Mouse (Mus musculus): ENCODE data around the gene Pabpn1l. TPM values are rescaled to one million over a fixed set of nuclear protein-coding genes. Genes with fewer than 3 reads are reported as not detected.

The Pabpn1l gene
- polyA plus RNA-seq, 1 experiment = not detected

DNA sequence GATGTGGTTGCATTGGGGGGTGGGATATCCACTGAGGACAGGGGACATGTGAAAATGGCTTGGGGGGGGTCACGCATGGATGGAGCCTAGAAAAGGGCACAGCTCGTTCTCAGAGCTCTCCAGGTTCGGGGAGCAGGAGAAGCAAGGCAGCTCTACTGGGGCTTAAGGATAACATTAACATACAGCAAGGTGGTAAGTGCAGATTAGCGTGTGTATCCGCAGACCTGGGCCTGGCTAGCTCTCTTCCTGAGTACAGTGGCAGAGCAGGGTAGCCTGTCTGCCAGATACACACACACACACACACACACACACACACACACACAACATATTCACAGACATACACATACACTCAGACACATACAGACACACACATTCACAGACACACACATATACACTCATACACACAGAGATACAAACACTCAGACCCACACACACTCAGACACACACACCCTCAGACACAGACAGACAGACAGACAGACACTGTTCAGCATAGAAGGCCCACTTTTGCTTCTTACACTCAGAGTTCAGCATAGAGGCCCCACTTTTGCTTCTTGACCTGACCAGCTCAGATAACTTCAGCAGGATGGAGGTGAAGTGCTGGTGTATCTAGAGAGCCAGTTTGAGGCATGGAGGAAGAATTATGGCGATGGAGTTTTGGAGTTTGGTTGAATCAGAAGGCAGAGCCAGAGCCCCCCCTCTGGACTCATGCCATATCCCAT is 3.7 kb downstream of the Pabpn1l start:
- no peak for DNase-seq (ENCODE audit: low read depth)

DNA sequence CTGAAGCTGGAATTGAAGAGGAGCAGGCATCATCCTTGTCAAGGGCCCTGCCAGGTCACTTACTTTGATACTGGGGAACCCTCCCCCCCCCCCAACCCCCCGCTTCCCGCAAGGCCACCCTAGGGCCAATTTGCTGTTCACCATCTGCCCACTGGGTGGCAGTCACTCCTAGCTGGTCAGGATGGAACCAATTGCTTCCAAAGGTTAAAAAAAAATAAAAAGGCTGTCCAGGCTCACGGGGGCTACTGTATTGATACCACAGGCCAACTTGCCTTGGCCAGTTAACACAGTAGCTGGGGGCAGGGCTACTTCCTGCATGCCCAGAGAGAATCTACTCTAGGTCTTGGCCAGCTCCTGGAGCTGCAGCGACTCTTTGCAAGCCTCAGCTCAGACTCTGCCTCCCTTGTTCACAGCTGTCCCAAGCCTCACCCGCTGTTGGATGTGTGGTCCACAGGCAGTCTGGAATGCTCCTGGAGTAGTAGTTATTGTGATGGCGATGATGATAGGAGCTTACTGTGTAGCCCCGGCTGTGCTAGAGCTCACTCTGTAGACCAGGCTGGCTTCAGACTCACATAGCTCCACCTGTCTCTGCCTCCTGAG is 4.5 kb downstream of the Pabpn1l start:
- no peak for DNase-seq (ENCODE audit: low read depth)

DNA sequence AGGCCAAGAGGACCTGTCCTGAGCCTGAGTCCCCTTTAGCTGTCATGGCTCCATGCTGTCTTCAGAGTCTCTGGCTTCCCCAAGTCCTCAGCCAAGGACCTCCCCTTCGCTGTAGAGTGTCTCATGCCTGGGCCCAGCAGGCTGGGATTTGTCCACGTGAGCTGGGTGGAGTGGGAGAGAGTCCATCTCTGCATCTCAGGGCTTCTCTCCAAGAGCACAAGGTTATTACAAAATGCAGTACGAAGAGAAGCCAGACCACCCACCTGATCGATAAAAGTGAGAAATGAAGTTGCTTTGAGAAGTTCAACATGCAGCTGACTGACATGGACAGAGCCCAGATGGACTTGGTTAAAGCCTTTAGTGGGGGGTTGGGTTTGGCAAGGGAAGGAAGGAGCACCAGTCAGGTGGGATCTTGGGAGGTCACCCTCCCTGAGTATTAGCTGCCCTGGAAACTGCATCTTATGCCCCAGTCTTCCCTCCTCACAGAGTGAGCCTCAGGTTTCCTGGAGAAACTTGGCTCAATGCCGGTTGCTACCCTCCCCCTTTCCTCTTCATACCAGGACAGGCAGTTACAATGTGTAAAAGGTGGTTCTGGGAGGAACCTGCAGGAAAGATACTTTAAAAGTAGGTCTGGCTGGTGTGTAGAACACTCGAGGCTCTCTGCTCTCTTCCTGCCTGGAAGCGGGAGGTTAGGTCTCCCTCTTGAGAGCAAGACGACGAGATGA is 6.2 kb downstream of the Pabpn1l start:
- no peak for DNase-seq (ENCODE audit: low read depth)

DNA sequence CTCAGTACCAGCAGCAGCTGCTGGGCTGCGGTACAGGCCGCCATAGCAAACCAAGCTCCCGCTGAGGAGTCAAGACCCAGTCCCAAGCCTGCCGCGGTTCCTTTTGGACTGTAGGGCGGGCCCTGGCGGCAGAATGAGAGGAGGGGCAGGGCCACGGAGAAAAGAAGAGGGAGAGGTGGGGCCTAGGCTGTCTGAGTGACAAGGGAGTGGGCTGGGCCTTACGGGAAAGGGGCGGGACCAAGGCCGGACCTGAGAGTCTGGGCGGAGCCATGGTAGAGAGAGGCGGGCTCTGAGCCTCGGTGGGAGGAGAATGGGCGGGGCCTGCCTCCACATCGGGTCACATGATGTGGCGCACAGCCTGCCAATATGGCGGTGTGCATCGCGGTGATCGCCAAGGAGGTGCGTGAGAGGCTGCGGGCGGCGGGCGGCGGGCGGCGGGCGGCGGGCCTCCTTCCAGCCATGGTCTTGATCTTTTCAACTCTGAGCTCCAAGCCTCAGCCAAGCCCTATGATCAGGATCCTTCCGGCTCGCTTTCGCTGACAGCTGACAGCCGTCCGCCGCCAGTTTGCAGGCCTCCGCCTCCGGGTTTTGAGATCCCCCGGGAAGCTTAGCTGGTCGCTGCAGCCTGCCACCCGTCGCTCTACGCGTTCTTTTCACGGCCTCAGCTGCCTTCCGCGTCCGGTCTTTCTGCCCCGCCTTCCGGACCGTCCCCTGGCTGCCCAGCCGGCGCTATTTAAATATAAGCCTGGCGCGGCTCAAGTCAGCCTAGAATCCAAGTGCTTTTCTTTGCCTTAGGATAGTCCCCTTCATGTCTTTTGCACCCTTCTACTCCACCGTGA is 11.0 kb downstream of the Pabpn1l start, which contains the start of the genes Galns and Trappc2l:
Gene Galns (minus strand): TSS at position 169 of the 839 bp plus-strand sequence.
Gene Trappc2l (plus strand): TSS at position 346 of the 839 bp plus-strand sequence.
- DNase-seq (ENCODE audit: low read depth) = peak; percentile 50

DNA sequence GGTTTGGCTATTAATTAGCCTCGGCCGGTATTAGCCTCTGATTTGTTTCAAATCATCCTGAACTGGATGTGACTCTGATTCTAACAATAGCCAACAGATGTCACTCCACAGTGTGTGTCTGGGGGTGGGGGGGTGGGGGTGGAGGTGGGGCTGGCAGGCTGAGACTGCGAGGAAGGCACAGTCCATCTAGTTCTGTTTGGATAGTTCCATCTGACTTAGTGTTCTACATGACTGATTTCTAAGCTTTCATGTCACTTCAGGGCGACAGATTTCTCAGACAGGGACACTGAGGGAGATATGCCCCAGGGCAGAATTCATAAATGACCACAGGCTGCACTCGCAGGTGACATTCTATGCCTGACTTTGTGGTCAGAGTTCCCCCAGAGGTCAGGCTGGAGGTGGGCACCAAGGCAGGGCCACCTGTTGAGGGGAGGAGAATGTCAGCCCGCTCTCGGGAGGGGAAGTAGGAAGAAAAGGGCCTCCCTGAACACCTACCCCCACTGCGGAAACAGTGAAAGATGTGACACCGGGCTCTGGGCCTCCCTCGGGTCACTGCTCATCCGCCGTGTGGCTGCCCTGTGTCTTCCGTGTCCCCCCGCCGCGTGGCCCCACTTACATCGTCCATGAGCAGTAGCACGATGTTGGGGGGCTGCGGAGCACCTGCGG is 11.8 kb downstream of the Pabpn1l start:
- no peak for DNase-seq (ENCODE audit: low read depth)

DNA sequence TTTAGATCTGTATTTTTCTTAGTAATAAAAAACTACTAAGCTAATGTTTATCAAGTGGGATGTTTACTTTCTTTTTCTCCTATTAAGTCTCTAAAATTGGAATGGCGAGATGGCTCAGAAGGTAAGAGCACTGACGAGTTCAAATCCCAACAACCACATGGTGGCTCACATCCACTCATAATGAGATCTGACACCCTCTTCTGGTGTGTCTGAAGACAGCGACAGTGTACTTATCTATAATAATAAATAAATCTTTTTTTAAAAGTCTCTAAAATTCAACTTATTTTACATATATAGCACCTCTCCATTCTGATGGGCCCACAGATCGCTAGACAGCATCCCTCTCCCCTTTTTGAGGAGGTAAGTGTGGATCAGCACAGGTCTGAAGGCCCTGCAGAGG is 12.3 kb downstream of the Pabpn1l start:
- no peak for DNase-seq (ENCODE audit: low read depth)

DNA sequence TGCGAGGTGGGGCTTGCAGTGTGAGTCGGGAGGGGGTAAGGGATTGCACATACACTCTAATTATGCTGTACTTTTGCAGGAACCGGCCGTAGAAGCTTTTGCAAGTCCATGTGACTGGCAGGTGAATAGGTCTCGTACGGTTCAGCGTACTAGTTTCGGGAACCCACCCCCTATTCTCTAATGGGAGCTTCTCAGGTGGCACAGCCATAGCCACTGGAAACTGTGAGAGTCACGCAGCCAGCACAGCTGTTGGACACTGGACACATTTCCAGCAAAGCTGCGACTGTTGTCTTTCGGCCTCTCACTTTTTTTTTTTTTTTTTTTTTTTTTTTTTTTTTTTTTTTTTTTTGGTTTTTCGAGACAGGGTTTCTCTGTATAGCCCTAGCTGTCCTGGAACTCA is 15.7 kb downstream of the Pabpn1l start:
- no peak for DNase-seq (ENCODE audit: low read depth)

DNA sequence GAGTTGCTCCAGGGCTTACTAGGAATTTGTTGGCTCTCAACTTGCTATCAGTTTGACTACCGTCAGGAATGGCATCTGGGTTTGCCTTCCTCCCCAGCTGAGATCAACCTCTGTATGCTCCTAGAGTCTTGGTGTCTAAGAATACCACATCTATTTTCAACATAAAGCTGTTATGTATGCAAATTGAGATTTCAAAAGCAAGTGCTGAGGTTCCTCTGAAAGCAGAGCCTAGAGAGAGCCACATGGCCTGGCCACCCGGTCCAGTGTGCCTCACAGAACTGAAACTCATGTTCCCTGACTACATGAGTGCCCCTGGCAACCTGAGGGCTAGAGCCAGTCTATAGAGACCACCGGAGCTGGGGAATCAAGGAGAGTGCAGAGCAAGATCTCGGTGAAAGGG is 17.2 kb downstream of the Pabpn1l start:
- no peak for DNase-seq (ENCODE audit: low read depth)

DNA sequence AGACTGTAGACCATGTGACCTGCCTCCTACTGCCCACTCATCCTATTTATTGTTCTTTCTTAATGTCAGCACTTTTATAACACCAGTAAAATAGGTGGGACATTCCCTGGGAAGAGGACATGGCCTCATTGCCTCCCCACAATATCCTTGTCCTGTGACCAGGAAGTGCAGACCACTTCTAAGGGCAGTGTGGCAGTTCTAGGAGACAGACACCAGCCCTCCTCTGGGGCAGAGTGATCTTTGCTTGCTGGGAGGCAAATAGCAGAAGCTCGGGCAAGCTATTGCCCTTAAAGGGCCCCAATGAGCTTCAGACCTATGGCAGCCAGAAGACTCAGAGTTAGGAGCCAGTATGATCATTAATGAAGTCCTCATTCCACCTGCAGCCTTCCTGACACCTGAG is 17.9 kb downstream of the Pabpn1l start:
- no peak for DNase-seq (ENCODE audit: low read depth)

DNA sequence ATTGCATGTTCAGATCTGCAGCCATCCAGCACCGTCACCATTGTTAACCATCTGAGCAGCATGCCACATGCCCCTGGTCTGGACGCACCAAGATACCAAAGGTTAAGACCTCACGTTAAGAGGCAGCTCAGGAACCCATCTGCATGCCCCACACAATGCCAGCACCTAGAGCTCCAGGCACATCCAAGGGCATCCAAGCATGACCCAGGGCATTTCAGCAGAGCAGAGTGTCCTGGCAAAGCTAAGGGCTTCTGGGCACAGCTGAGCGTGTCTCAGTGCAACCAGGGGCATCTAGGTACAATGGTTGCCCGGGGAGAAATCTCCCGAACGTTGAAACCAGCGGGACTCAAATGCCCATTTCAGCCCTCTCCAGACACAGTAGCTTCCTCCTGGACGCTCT is 21.9 kb downstream of the Pabpn1l start:
- no peak for DNase-seq (ENCODE audit: low read depth)

DNA sequence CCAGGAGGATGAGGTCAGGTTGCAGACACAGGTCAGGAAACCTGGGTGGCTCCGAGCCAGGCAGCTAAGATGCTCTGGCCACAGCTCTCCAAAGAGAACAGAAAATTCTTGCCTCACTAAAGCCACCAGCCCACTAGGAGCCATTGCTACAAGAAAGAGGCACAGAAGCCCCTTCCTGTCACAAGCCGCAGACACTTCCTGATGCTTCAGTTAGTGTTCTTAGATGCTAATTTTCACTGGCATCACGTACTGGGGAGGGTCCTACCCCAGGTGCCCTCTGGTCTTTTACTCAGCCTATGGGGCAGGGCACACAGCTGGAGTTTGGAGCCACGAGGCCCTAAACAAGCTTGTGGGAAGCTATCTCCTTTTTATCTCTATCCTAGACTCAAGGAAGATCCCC is 26.5 kb downstream of the Pabpn1l start:
- no peak for DNase-seq (ENCODE audit: low read depth)

DNA sequence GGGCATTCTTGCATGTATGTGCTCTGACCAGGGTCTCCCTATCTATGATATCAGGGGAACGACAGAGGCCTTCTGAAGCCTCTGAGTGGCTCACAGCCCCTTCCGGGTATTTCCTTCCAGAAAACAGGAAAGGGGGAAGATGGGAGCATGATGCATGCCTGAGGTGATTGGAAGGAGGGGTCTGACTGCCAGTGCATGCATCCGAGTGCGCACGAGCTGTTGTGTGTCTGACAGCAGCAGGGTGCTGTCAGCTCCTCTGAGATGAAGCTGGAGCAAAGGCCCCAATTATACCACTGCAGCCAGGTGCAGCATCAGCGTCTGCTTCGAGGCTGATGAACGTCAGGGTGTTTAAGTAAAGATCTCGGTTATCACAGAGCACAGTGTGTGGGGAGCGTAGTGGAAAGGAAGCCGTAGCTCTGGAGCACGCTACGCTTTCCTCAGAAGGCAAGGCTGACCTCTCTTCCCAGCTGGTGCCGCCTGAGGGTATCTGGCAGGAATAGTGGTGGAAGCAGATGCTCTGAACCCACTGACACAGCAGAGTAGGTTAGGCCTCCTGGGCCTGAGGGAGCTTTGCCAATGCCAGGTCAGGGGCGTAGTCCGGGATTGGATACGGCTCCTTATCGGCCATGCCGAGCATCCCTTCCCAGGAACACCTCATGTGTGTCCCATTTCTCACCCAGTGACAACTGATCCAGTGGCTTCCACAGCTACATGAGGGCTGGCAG is 28.6 kb downstream of the Pabpn1l start:
- DNase-seq (ENCODE audit: low read depth) = no peak

DNA sequence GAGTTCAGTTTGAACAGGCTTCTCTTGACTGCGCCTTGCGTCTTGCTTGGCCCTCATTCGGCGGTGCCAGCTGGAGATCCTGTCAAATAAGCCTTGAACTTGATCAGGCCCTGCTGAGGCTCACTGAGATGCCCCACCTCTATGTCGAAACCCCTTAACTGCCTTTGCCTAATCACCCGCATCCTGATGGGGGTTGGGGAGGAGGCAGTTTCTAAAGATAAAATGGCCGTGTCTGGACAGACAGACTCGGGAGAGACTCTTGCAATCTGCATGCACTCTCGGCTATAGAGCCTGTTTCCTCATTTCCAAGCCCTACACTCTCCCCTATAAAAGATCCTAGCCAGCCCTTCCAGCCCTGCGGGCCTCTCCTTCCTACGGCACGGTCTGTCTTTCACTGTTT is 29.3 kb downstream of the Pabpn1l start:
- no peak for DNase-seq (ENCODE audit: low read depth)

DNA sequence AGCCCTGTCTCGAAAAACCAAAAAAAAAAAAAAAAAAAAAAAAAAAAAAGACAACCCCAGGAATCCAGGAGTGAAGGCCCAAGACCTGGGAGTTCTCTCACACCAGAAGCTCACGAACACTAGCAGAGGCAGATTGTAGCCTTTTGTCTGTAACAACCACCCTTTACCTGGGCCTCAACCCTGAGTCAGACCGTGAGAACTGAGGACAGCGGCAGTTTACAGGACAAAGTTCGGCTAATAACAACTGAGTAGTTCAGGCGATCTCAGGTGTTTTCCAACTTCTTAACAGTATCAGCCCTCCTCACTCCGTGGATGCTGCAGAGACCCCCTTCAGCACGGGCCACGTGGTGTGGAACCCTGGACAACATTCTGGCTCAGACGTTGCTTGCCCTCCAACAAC is 35.8 kb downstream of the Pabpn1l start:
- no peak for DNase-seq (ENCODE audit: low read depth)

DNA sequence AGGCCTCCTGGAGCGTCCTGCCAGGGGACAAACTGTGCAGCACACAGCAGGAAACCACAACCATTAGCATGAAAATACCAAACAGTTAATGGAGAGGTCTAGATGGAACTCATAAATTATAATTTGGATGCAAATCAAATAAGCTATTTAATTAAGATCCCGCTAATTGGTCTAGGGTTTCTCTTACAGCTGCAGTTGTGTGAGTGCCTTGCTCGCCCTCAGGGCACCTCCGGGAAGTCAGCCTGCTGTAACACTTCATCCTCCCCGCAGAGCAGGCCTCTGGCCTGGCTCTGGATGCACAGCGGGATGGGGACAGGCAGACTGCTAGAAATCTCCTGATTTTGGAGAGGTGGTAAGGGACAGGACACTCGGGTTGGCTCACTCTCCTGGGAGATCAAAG is 36.4 kb downstream of the Pabpn1l start:
- DNase-seq (ENCODE audit: low read depth) = no peak

DNA sequence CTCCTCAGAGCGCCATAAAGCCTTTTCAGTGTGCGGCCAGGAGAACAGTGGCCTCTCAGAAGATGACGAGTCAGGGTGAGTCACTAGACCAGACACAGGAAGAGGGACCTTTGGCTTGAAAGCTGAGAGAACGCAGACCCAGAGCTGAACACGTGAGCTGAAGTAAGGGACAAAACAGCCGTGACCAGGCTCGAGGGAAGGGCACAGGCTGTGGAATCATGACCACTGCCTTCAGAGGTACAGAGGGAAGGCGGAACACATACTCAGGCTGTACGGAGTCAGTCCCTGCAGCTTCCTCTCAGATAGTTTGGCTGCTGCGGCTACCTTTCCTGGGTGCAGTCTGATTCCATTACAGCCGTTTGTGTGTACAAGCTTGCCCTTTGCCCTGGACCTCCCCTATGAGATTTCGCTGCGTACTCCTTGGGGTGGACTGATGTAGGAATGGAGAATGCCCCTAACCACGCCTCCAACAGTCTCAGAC is 37.1 kb downstream of the Pabpn1l start:
- no peak for DNase-seq (ENCODE audit: low read depth)

DNA sequence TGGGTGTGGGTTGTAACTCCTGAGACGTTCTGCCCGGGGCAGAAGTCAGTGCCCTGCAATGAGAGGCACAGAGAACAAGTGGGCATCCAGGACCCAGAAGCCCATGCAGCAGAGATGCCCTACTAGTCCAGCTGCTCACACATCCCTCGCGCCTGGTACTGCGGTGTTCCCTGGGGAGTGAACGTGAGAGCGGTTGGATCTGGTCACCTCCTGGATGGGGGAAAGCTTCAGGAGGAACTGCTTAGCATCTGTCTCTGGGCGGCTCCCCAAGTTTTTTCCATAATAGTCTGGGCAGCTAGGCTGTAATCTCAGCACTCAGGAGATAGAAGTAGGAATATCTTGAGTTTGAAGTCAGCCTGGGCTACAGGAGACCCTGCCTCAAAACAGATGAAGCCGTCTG is 37.6 kb downstream of the Pabpn1l start:
- DNase-seq (ENCODE audit: low read depth) = no peak

DNA sequence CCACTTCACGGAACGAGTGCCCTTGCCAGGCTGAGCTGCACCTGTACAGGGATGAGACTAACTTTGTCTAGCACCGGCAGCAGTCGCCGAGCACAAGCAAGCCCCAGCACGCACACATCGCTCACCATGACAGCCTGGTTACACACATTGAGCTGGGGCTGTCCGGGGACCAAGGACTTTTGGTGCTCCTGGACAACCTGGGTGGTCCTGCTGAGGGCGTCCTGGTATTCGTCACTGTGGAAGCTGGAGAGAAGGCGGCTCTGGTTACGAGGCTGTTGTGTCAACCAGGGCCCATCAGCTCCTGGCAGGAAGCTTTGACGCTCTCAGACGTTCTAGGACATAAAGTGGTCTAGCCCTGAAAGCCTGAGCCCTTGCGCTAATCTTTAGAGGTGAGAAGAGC is 41.6 kb downstream of the Pabpn1l start:
- DNase-seq (ENCODE audit: low read depth) = no peak

DNA sequence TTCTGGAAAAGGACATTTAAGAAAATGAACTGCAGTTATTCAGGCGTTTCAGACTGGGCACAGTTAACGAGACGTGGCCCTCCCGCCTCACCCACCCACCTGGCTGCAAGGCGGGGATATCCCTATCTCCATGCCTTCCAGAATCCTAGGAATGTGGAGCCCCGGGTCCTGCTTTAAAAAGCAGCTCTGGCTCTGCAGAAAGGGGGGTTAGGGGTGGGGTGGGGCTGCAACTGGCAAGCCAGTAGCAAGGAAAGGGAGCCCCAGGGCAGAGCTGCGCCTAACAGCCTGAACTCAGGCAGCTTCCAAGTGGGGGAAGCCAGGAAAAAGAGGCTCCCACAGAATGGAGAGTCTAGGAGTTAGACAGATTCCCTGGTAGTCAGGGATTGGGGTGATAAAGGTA is 43.3 kb downstream of the Pabpn1l start:
- DNase-seq (ENCODE audit: low read depth) = no peak

DNA sequence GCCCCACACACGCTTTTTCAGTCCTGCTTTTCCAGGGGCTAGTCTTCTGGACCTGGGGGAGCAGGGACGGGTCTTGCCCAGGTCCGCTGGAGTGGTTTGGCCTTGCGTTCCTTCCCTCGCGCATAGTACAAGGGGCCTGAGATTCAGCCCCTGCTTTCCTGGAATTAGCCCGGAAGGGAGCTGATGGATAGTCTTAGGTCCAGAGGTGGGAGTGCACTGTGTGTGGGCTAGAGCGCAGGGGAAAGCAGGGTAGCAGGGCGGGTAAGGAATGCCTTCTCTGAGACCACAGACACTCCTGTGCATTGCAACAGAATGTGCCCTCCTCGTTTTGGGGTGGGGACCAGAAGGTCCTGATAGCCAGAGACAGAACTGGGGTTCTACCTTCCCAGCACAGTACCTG is 45.4 kb downstream of the Pabpn1l start:
- DNase-seq (ENCODE audit: low read depth) = no peak

DNA sequence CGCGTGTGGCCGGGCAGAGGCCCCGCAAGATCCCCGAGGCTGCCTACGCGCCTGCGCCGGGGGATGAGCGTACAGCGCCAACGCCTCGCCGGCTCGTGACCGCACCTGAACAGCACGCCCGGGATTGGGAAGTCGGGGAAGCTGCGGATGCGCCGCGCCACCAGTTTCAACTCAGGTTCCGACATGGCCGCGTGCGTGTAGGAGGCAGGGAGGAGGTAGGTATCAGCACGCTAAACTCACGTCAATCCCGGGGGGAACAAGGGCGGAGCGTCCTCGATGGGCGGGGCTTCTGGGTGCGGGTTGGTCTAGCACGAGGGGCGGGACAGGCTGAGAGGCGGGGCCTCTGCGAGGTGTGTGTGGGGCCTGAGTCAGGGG is 45.9 kb downstream of the Pabpn1l start, which contains the start of gene Aprt:
Gene Aprt (minus strand): TSS at position 262 of the 375 bp plus-strand sequence.
- no peak for DNase-seq (ENCODE audit: low read depth)

All from gonadal fat pad, adult 2 months (tissue).